Mouse (Mus musculus): ENCODE data around the gene Sv2b. TPM values are rescaled to one million over a fixed set of nuclear protein-coding genes. Genes with fewer than 3 reads are reported as not detected.

Sv2b gene
- total RNA-seq, 1 experiment from 2014 or later = 0.47 TPM

- 0 out of 2 replicates have a peak, but pooled peaks have one; percentile 19 for ATAC-seq (ENCODE audit: extremely low read depth, insufficient number of reproducible peaks, low FRiP score, poor library complexity, severe bottlenecking)
Observed at GRCm38 (mm10) chr7:75134710-75135617, 174.1 kb downstream of the Sv2b start.

- no peak for ATAC-seq (ENCODE audit: extremely low read depth, insufficient number of reproducible peaks, low FRiP score, poor library complexity, severe bottlenecking)
Observed at GRCm38 (mm10) chr7:75128036-75128435, 181.0 kb downstream of the Sv2b start.

- no peak for ATAC-seq (ENCODE audit: extremely low read depth, insufficient number of reproducible peaks, low FRiP score, poor library complexity, severe bottlenecking)
Observed at GRCm38 (mm10) chr7:75124067-75124466, 185.0 kb downstream of the Sv2b start.

GRCm38 (mm10) chr7:75118022-75118673, 190.9 kb downstream of the Sv2b start:
- ATAC-seq (ENCODE audit: extremely low read depth, insufficient number of reproducible peaks, low FRiP score, poor library complexity, severe bottlenecking) = peak; percentile 48; the same call in 1 of the 2 replicates

- ATAC-seq (ENCODE audit: extremely low read depth, insufficient number of reproducible peaks, low FRiP score, poor library complexity, severe bottlenecking) = no peak
Observed at GRCm38 (mm10) chr7:75110689-75111088, 198.4 kb downstream of the Sv2b start.

GRCm38 (mm10) chr7:75107441-75107840, 201.6 kb downstream of the Sv2b start:
- no peak for ATAC-seq (ENCODE audit: extremely low read depth, insufficient number of reproducible peaks, low FRiP score, poor library complexity, severe bottlenecking)

GRCm38 (mm10) chr7:75103900-75104299, 205.2 kb downstream of the Sv2b start:
- no peak for ATAC-seq (ENCODE audit: extremely low read depth, insufficient number of reproducible peaks, low FRiP score, poor library complexity, severe bottlenecking)

GRCm38 (mm10) chr7:75102536-75103332, 206.3 kb downstream of the Sv2b start:
- ATAC-seq (ENCODE audit: extremely low read depth, insufficient number of reproducible peaks, low FRiP score, poor library complexity, severe bottlenecking) = no peak

GRCm38 (mm10) chr7:75085473-75085872, 223.6 kb downstream of the Sv2b start:
- no peak for ATAC-seq (ENCODE audit: extremely low read depth, insufficient number of reproducible peaks, low FRiP score, poor library complexity, severe bottlenecking)

- no peak for ATAC-seq (ENCODE audit: extremely low read depth, insufficient number of reproducible peaks, low FRiP score, poor library complexity, severe bottlenecking)
Observed at GRCm38 (mm10) chr7:75080163-75080562, 228.9 kb downstream of the Sv2b start.

- ATAC-seq (ENCODE audit: extremely low read depth, insufficient number of reproducible peaks, low FRiP score, poor library complexity, severe bottlenecking) = no peak
Observed at GRCm38 (mm10) chr7:75077560-75078208, 231.4 kb downstream of the Sv2b start.

Other genes with a start within 250 kb of the Sv2b start
- gene Akap13, start 146.3 kb upstream of the Sv2b start, total RNA-seq (2017) = 895 and 935 TPM in 2 replicates

Data from neutrophil, adult 5-6 weeks (primary cell).